Mouse (Mus musculus): ENCODE data around the gene Tnni3k. TPM values are rescaled to one million over a fixed set of nuclear protein-coding genes. Genes with fewer than 3 reads are reported as not detected.
"Not testable (repeated sequence)": the region's sequence is repeated elsewhere in the genome, so short reads cannot be mapped to it uniquely, and the experiment has no call there.

Gene Tnni3k
- total RNA-seq, 2 experiments from 2014 or later: not detected

DNA sequence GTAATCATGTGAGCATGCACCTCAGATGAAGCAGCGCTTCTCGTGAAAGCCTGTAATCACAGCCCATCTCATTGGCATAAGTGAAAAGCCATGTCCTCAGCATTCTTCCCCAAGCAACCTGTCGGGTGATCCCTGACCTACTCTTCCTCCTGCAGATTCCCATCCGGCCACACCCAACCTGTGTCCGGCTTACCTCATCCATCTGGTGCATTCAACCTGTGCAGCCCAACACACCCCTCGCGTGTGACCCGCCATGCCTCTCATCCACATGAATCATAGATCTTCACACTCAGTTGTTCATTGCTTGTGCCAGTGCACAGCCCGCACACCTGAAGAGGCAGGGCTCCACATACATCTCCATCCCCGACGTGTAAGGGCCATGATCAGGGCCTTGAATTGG is 217.3 kb downstream of the Tnni3k start:
- intact Hi-C loops (cut with DNase I): no loop called here

DNA sequence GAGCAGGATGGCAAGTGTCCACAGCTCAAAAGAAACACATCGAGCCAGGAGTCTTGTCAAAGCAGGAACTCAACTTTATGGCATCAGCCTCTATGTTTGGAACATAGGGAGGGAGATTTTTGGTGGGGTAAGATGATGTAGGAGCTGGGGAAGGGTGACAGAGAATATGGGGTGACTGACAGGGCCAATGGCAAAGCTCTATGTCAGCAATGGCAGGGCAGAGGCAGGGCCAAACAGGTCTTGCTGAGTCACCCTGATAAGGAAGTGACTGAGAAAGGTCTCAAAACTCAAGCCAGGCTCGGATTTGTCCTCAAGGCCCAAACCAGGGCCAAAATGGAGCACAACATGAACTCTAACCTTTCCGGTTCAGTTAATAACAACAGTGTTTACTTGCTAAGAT is 219.1 kb downstream of the Tnni3k start:
- DNase-seq: no peak
- intact Hi-C loops (cut with DNase I): no loop called here

More for the DNA sequence above, 217.3 kb downstream of the Tnni3k start:
- no peak for DNase-seq

DNA sequence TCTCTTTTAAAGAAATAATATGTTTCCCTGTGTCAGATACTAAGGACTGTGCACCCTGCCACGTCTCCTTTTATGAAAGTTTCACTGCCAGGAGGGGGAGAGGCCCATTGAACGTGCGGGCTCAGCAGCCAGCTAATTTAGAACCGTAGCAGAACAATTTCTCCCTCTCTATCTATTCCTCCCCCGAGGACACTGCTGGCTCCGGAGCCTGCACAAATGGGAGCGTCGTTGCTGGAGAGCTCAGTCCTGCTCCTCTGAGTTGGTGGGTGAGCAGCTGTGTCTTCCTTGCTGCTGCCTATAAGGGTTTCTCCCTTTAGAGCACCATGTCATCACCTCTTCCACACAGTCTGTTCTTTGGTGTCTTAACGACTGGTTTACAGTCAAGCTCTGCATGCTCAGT is 220.8 kb downstream of the Tnni3k start:
- no peak for DNase-seq
- intact Hi-C loops (cut with DNase I): no loop called here

DNA sequence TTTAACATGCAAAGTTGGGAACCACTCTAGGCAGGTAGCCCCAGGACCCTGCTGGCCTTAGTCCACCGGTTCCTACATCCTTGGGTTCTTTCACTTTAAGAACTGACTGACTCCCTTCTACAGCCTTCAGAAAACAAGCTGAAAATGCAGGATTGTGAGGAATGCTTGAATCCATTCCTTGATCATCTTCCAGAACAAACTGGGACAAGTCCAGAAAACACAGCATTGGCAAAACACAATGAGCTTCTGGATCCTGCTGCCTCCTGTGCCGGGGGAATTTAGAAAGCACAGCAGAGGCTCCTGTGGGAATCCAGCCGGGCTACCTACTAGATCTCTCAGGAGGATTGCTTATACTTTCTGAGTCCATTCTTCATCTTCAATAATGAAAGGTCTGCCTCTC is 229.5 kb downstream of the Tnni3k start:
- no peak for DNase-seq

DNA sequence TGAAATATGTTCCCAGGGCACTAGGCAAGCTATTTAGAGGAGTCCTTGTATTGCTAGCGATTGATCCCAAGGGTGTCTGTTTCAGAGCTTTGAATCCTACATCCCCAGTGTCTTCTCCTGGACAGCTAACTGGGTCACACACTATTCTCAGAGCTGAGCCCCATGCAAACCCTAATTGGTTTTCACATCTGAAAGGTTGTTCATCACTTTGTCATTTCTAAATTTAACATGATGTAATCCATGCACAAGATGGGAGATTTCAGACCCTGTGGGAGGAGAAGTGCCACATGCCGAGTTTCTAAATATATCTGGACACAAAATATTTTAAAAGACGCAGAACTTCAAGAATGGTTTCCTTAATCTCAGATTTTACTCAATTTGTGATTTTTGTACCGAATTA is 230.5 kb downstream of the Tnni3k start:
- no peak for DNase-seq
- intact Hi-C loops (cut with DNase I): no loop called here

More for the DNA sequence above, 229.5 kb downstream of the Tnni3k start:
- intact Hi-C loops (cut with DNase I): no loop called here

DNA sequence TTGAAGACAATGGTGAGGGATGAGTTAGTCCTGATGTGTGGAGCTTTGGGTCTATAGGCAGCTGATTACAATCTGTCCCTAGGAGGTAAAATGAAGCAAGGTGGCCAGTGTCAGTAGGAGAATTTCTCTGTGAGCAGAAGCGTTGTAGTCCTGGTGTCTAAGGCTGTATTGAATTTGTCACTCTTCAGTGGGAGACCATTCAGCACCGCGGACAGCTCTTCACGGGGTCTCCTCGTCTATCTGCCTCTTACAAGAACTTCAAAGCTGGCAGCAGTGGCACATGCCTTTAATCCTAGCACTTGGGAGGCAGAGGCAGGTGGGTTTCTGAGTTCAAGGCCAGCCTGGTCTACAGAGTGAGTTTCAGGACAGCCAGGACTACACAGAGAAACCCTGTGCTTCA is 235.5 kb downstream of the Tnni3k start:
- intact Hi-C loops (cut with DNase I); DNase-seq: not testable (repeated sequence)

DNA sequence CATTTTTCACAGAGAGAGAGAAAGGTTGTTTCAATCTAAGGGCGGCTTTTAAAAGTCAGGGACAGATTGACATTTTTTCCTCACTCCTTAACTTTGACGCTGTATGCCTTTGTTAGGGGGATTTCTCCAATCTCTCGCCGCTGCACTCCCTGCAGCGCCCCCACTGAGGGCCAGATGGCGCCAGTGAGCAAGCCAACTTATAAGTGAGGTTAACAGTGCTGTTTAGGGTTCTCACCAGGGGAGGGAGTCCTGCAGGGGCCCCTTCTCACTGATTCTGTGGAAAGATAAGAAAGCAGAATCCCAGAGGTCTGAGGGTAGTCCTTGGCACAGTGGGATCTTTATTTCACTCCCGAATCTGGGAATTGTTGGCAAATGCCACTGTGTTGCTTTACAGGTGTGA is 237.5 kb downstream of the Tnni3k start:
- intact Hi-C loops (cut with DNase I): no loop called here
- DNase-seq: peak in 1 of 2 experiments; percentile 23

DNA sequence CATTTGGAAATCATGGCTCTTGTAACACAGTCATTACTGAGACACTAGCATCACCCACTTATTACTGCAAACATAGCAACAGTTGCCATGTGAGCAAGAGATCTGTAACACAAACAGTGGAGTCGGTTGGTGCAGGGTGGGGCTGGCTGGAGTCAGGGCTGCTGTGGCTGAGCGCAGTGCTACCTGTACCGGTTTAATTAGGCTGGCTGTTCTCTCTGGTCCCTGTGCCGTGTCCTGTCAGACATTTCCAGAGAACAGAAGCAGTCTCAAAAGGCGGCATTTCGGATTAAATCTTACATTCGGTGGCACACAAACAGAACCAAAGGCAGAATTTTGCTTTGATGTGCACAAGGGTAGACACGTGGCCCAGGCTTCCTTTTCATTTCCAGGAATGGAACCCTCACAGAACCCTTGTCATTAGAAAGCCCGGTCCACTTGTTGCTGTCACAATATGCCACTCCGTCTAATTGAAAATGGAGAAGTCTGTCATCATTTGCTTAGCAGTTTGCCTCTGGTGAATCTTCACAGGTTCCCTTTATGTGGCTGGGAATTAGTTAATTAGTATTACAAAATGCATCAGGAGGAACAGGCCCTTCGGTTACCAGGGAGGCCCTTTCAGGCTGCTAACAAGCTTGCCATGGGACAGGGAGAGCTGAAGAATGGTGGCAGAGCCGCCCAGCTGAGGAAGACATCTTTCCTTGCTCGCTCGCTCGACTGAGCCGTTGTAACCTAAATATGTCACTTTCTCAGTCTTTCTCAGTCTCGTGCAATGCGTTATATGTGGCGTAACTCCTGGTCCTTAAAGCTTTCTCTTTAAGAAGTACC is 238.2 kb downstream of the Tnni3k start:
- DNase-seq: no peak
- intact Hi-C loops (cut with DNase I): no loop called here

DNA sequence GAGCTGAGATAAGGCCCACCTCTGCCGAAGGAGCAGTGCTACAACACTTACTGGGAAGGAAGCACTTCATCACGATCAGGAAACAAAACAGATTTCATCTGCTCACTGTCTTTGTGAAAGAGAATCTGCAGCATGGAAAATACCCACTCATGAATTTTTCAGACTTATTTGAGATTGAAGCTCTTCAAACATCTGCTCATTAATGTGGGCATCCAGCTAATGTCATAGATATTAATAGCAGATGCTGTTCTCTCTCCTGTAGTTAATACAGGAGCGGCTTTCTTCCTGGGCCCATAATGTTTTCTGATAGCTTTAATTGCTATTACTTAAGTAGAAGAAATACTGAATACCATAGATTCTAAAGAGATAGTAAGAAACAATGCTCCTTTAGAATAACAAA is 239.0 kb downstream of the Tnni3k start:
- no peak for DNase-seq
- intact Hi-C loops (cut with DNase I): no loop called here

DNA sequence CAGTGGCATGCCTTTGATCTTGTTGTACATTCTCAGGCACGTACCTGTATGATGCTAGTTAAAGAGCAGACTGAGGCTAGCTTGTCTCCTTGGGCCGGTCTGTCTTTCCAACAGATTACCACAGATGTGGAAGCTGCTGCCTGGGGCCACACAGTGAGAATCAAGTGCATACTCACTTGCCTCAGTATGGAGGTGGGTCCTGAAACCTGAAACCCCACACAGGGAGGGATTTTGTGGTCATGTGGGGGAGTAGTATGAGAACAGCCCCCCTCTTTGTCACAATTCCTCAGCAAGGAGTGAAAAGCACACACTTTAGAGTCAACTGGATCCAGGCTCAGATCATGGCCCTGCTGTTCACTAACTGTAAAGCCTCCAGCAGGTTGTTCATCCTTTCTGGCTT is 239.6 kb downstream of the Tnni3k start:
- no peak for DNase-seq
- intact Hi-C loops (cut with DNase I): no loop called here

DNA sequence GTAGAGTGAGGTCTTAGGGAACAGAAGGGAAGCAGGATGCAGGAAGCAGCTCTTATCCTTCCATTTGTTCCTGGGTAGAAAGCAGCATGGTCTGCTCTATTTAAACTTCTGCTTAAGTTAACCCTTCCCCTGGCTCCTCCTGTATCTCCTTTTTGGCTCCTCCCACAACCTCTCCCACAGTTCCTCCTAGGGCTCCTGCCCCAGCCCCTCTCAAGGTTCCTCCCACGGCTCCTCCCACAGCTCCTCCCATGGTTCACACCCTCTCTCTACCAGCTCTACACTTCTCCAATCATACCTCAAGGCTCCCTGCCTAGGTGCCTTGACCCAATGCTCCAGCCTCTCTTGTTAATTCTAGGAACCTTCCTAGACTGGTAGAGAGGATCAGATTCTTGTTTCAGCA is 242.3 kb downstream of the Tnni3k start:
- DNase-seq: no peak
- intact Hi-C loops (cut with DNase I): no loop called here

DNA sequence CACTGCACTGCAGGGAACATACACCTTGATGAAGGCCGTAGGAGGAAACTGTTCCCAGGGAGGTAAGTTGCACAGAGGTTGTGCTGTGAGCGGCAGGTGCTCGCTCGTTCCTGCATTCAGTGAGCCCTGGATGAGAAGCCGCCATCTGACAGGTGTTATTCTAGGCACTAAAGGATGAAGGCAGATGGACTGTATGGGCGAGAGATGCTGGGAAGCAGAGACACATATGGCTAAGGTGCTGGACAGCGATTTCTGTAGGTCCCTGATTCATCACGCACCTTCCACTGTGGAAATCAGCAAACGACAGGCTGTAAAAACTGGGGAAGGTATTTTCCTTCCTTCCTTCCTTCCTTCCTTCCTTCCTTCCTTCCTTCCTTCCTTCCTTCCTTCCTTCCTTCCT is 243.4 kb downstream of the Tnni3k start:
- intact Hi-C loops (cut with DNase I): no loop called here
- DNase-seq: no peak

DNA sequence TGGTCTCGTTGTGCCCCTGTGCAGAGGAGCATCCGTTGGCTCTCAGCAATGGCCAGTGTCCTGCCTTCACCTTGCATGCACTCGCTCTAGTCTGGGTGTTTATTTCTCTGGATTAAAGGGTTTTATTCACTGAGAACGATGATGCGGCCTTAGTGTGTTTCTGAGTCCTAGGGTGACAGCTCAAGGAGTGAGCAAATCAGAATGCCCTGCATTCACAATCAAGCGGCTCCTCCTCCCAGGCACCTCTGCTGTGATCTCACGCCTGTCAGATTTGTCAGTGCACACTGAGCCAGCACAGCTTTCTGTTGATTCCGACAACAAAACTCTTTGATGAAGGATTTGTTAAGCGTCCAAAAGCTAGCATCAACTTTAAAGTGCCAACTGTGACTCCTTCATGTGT is 243.9 kb downstream of the Tnni3k start:
- intact Hi-C loops (cut with DNase I): no loop called here

DNA sequence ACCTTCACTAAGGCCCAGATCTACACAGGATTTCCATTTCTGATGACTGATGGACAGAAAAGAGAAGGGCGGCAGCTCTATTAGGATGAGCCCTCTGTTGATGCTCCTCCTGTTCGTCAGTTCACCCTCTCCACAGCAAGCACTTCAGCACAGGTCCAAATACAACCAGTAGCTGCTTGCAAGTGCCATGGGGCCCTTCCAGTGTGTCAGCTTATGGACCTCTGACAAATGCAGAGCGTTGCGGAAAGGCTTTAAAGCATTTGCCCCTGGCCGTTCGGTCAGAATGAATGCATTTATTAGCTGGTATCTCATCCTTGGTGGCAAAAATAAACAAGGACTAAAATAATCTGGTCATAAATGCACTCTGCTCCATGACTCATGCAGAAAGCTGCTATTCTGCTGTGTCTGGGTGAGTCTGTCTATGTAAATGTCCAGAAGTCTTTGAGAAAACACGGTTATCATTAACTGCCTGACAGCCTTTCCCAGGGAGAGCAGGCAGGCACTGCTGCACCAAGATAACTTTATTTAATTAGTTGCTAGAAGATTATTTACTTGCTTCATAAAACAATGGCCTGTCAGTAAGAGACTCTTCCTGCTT is 244.8 kb downstream of the Tnni3k start:
- intact Hi-C loops (cut with DNase I): no loop called here
- no peak for DNase-seq

More for the DNA sequence above, 243.9 kb downstream of the Tnni3k start:
- no peak for DNase-seq

DNA sequence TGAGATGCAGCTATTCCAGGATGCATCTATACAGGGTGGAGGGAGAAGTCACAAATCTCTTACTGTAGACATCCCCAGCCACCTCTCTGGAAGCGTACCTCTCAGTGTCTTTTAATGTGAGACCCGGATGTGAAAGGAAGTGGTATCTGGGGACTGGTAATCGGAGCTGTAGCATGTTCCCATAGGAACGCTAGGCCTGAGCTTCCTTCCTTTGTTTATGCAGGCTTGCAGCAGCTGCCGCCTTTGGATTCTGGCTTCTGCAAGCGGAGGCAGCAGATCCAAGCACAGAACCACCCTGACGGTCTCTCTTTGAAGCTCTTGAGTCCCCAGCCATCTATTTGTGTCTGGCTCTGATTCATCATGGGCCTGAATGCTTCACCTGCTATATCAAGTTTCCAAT is 248.6 kb downstream of the Tnni3k start:
- intact Hi-C loops (cut with DNase I): no loop called here
- DNase-seq: no peak

DNA sequence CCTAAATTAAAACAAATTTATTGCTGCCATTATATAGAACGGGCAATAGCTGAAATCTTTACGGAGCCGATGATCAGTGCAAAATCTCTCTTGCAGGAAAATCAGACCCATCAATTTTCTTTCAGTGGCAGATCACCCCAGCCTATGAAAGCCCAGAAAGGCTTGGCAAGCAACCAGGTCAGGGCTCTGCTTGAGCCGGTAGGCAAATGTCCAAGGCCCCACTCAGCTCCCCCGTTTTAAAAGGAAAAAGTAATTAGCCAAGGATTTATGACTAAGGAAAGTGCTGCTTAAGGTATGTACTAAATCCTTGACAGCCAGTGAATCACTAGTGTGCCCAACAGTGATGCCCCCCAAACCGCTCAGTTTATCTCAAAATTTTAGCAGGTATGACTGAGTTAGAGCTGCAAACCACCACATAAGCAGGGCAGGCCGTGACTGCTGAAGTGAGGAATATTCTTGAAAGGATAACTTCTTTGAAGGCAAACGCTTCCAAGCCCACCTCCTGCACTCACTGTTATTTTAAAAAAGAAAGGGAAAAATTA is 254.2 kb downstream of the Tnni3k start:
- DNase-seq: no peak
- intact Hi-C loops (cut with DNase I): no loop called here

DNA sequence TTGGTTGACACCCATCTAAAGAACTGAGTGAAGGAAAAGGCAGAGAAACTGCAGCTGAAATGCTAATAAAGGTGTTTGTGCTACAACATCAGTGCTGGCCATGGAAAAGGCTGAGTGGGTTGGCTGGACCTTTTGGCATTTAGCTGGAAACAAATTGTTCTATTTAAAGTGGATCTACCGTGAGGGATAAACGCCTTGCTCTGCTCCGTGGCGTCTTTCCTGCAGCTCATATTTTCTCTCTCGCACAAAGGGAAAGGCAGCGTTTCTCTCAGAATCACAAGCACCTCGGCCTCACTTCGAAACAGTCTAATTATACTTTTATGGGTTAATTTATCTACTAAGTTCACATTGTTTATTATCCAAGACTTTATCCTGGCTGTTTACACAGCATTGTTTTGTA is 254.8 kb downstream of the Tnni3k start:
- intact Hi-C loops (cut with DNase I): no loop called here

DNA sequence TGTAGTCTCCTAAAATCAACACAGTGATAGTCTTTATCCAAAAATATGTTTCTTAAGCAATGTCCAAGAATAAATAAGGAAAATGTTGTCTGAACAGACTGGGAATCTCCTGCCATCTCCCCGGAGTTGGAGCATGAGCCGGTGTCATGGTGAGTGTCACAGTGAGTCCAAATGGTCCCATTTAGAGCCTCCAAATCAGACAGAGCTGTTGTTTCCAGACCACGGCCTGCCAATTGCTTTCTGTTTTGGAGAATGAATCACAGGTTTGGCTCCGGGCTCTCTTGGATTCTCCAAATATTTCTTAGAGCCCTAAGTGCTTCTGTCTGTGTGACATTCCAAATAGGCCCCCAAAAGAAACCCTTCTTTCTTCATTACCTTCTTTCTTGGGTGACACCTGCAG is 256.4 kb downstream of the Tnni3k start:
- no peak for DNase-seq
- intact Hi-C loops (cut with DNase I): no loop called here

More for the DNA sequence above, 254.8 kb downstream of the Tnni3k start:
- no peak for DNase-seq

DNA sequence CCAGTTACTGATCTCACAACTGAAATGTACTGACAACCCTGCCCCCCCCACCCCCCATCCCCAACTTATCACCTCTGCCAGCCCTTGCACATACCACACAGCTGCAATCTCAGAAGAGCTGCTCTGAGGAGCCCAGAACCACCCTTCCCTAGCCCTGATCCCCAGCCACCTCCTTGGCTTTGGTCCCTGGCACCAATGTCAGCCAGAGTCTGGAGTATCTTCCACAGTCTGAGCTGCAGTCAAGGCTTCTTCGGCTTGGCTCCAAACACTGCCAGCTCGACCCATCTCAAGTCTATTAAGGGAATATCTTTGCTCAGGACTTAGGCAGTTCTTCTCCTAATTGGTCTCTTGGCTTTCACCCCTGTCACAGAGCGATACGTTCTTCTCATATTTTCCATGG is 261.6 kb downstream of the Tnni3k start:
- DNase-seq: no peak
- intact Hi-C loops (cut with DNase I): no loop called here

DNA sequence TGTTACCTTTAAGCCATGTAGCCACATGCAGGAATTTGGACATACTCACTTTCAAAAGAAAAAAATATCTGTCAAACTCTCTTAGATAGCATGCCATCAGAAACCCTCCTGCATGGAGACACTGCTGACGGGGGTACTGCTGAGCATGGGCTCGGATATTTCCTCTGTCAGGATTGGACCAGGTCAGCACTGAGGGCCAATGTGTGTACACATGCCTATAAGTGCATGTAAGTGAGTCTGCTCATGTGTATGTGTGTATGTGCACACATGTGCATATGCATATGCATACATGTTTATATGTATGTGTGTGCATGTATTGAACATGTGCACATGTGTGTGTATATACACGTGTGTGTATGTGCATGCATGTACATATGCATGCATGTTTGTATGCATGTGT is 267.6 kb downstream of the Tnni3k start:
- no peak for DNase-seq
- intact Hi-C loops (cut with DNase I): no loop called here

DNA sequence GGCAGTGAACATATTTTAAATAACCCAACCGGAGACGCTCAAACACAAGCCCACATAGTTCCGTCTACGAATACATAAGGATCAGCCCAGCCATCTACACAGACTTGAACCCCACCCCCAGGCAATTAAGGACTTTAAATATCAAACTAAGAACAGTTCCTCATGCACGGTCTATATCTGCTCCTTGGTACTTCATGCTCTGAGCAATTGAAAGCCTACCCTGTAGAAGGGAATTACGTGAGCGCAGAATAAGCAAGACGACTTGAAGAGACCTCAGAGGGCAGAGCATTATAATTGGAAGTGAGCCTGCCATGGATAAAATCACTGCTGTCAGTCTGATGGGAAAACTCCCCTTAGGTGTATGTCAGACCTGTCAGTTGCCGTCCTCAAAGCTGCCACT is 268.9 kb downstream of the Tnni3k start:
- intact Hi-C loops (cut with DNase I): no loop called here
- DNase-seq: no peak
